Mouse (Mus musculus) kidney, adult 2 months (tissue): ENCODE measurements around the gene Kpna7. TPM values are rescaled to one million over a fixed set of nuclear protein-coding genes. Genes with fewer than 3 reads are reported as not detected.
A peak's percentile ranks its signal among the peaks of the same experiment; 100 is the strongest.

Experiments
- DNase-seq: peaks from one replicate; pipeline ENCODE4 v3.0.0; 2021
- H3K27ac ChIP-seq: fragments of 200-500 bp; 2 replicates; pipeline ENCODE4 v1.5.1; 2012; ENCODE audit warnings: low read depth, low read length, control low read depth, inconsistent platforms; ENCODE audit not compliant: insufficient read depth
- H3K27me3 ChIP-seq: fragments of 200-500 bp; replicated peaks from 2 replicates; pipeline ENCODE4 v1.6.1; 2012; ENCODE audit warnings: mild to moderate bottlenecking, moderate library complexity, low read length, inconsistent platforms; ENCODE audit not compliant: control insufficient read depth, insufficient read depth
- H3K36me3 ChIP-seq: fragments of 200-500 bp; 2 replicates; pipeline ENCODE4 v1.6.1; 2012; ENCODE audit warnings: mild to moderate bottlenecking, moderate library complexity, low read length, inconsistent platforms; ENCODE audit not compliant: control insufficient read depth, insufficient read depth
- H3K4me1 ChIP-seq: fragments of 200-500 bp; 2 replicates; pipeline ENCODE4 v1.6.1; 2011; ENCODE audit warnings: low read length; ENCODE audit not compliant: control insufficient read depth, insufficient read depth
- H3K4me3 ChIP-seq: fragments of 200-500 bp; 2 replicates; pipeline ENCODE4 v1.5.1; 2011; ENCODE audit warnings: mild to moderate bottlenecking, low read depth, low read length, control low read depth; ENCODE audit not compliant: insufficient read depth
- CTCF ChIP-seq: fragments of 200-500 bp; conservative IDR thresholded peaks from 2 replicates; pipeline ENCODE4 v1.5.1; 2011; ENCODE audit warnings: low read depth, mild to moderate bottlenecking, control low read depth, low read length, moderate library complexity, mixed read lengths; ENCODE audit not compliant: insufficient read depth, insufficient read length
- POLR2A ChIP-seq: fragments of 200-500 bp; IDR thresholded peaks from one replicate; pipeline ENCODE4 v1.6.1; 2011; ENCODE audit warnings: low read depth, low read length, control low read depth
- WGBS: fragments of 180-500 bp; shearing (Covaris S2); methylation state at CpG from one replicate; pipeline ENCODE4 v1.1.7; 2018; 5-methylcytosine and 5-hydroxymethylcytosine counted together
- polyA plus RNA-seq: library from polyadenylated mRNA; depleted of rRNA; stranded (reverse); fragments of >200 nt; gene quantifications from 2 replicates; pipeline ENCODE4 v1.2.3, GENCODE M21; 2012

The Kpna7 gene
- polyA plus RNA-seq, 1 experiment: not detected

- Histone ChIP-seq H3K27me3 (no peaks in the 10 kb centered on the region), H3K36me3 (no peaks in the 10 kb centered on the region), H3K27ac (0 out of 2 replicates have a peak overlapping the region, but pooled peaks have one; percentile 6), H3K4me3 (no peak overlapping the region), H3K4me1 (no peaks in the 10 kb centered on the region)
- peak; percentile 68 for DNase-seq
- TF ChIP-seq CTCF (no peak), POLR2A (no peak)
- WGBS: 40% methylated on average over 10 of the region's 10 CpGs
These were observed 105.2 kb downstream of the Kpna7 start for GRCm38 (mm10) chr5:144978533-144979107.

- no peaks in the 10 kb centered on the region for H3K36me3 ChIP-seq
- 0 out of 2 replicates have a peak, but pooled peaks cover under 1% of the 10 kb centered on the region for H3K4me1 ChIP-seq
- no peaks in the 10 kb centered on the region for H3K27me3 ChIP-seq
- DNase-seq: no peak
- H3K27ac ChIP-seq: no peak overlapping the region
- WGBS: 93% methylated on average over 3 of the region's 3 CpGs
- TF ChIP-seq CTCF (peak; percentile 20; the same call in 1 of the 2 replicates), POLR2A (no peak)
- no peak overlapping the region for H3K4me3 ChIP-seq
These were observed 112.6 kb downstream of the Kpna7 start for GRCm38 (mm10) chr5:144971266-144971665.

- H3K27me3 ChIP-seq: no peaks in the 10 kb centered on the region
- H3K27ac ChIP-seq: peak within 1 kb of the TSS; percentile 78; the same call in 1 of the 2 replicates
- H3K4me3 ChIP-seq: peak within 1 kb of the TSS; percentile 83
- peaks cover 8% of the 10 kb centered on the region for H3K4me1 ChIP-seq
- no peak for TF ChIP-seq CTCF
- TF ChIP-seq POLR2A: peak; percentile 33
- WGBS: 7% methylated on average over 89 of the region's 89 CpGs
- no peaks in the 10 kb centered on the region for H3K36me3 ChIP-seq
- peak; percentile 84 for DNase-seq
These were observed 118.0 kb downstream of the Kpna7 start, which contains the start of gene Smurf1 for GRCm38 (mm10) chr5:144965639-144966351. Gene Smurf1 (minus strand): TSS chr5:144965847.

- 3% methylated on average over 33 of the region's 56 CpGs for WGBS
- H3K36me3 ChIP-seq: no peaks in the 10 kb centered on the region
- H3K27ac ChIP-seq: no peak overlapping the region
- no peaks in the 10 kb centered on the region for H3K27me3 ChIP-seq
- H3K4me3 ChIP-seq: peak overlapping the region; percentile 83
- peaks cover 8% of the 10 kb centered on the region for H3K4me1 ChIP-seq
- peak; percentile 93 for DNase-seq
- TF ChIP-seq CTCF (no peak), POLR2A (no peak)
These were observed 118.8 kb downstream of the Kpna7 start for GRCm38 (mm10) chr5:144964872-144965638.

GRCm38 (mm10) chr5:144964465-144964864, 119.4 kb downstream of the Kpna7 start:
- 48% methylated on average over 8 of the region's 8 CpGs for WGBS
- no peak for DNase-seq
- no peak overlapping the region for H3K27ac ChIP-seq
- peak overlapping the region; percentile 83; the same call in 1 of the 2 replicates for H3K4me3 ChIP-seq
- H3K4me1 ChIP-seq: peaks cover 8% of the 10 kb centered on the region
- no peaks in the 10 kb centered on the region for H3K27me3 ChIP-seq
- no peaks in the 10 kb centered on the region for H3K36me3 ChIP-seq
- TF ChIP-seq CTCF (no peak), POLR2A (no peak)

GRCm38 (mm10) chr5:144963817-144964261, 120.0 kb downstream of the Kpna7 start:
- H3K4me3 ChIP-seq: peak overlapping the region; percentile 8; the same call in 1 of the 2 replicates
- peak overlapping the region; percentile 1; the same call in 1 of the 2 replicates for H3K27ac ChIP-seq
- no peak for TF ChIP-seq POLR2A
- TF ChIP-seq CTCF: no peak
- H3K4me1 ChIP-seq: peaks cover 8% of the 10 kb centered on the region
- no peaks in the 10 kb centered on the region for H3K27me3 ChIP-seq
- 18% methylated on average over 13 of the region's 13 CpGs for WGBS
- DNase-seq: peak; percentile 64
- no peaks in the 10 kb centered on the region for H3K36me3 ChIP-seq
